Mouse (Mus musculus): ENCODE data around the gene Lrrc74a.

DNA sequence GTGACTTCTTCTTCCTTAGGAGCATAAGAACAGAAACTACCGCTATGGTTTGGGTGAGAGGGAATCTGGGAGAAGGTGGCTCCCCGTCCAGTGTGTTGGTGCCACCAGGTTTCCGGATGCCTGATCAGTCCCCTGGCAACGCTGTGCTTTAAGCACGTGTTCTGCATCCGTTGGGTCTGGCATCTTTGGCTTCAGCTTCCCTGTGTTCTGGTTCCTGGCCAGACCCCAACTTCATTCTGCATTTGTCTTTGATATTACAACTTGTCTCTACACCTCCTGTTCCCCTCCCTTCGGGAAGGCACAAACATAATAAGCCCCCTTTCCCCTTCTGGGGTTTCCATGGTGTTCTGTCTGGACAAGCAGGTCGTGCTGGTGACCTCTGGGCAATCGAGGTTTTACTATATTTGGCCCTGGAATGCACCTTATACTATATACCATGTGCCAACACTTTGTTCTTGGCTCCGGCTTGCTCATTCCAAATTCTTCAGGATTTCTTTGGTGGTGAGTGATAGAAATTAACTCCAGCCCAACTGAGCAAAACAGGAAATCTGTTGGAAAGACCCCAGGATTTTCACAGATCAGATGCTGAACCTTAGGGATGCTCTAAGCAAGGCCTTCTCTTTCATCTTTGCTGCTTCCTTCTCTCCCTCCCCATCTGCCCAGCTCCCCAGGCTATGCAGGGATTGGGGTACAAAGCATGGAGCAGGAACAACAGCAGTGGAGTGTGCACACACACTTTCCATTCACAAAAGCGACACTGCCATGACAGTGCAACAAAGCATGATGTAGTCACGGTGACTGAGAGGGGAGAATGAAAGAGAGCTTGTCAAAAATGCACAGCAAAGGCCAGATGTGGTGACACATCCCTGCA is 52.2 kb downstream of the Lrrc74a start:
- TF ChIP-seq EP300 (IDR thresholded peaks at IDR 0.05; ENCODE audit: low read depth) = no peak
- TF ChIP-seq CTCF (IDR thresholded peaks at IDR 0.05; ENCODE audit: low read depth) = no peak

Measured in liver, postnatal 0 days (tissue).